Mouse (Mus musculus): ENCODE data around the gene Siah1a.

DNA sequence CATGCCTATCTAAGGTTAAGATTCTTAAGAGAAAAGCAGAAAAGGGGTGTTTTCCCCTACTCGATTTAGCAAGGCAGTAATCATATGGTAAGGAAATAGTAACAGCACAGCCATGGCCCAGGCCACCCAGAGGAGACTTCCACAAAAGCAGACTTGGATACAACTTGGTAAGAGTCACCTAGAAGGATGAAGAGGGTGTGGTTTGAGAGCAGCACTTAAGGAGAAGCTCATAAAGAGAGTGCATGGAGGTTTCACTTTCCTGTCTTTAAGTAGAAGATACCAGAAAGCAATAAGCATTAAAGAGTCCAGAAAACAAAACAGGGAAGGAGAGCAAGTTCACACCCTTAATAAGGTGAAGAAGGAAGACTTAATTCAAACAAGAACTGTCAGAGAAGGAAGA is 10.8 kb downstream of the Siah1a start:
- TF ChIP-seq POLR2AphosphoS2 (IDR thresholded peaks at IDR 0.05; ENCODE audit: low read depth, low read length) (no peak), JUN (IDR thresholded peaks at IDR 0.05; ENCODE audit: insufficient read depth, low read depth, low read length) (no peak), ZNF384 (IDR thresholded peaks at IDR 0.05; ENCODE audit: low read depth, low read length) (no peak), CTCF (conservative IDR thresholded peaks at IDR 0.05 in 1 of 2, IDR thresholded peaks at IDR 0.05 in 1 of 2; ENCODE audit: low read depth in 2 of 2, low read length in 2 of 2) (no peak), MYC (IDR thresholded peaks at IDR 0.05; ENCODE audit: low read depth, low read length) (no peak), USF1 (IDR thresholded peaks at IDR 0.05; ENCODE audit: low read depth, low read length) (no peak)

Measured in CH12.LX (cell line).